Mouse (Mus musculus) heart, postnatal 25 days (tissue): ENCODE results near the gene Tal1. TPM values are rescaled to one million over a fixed set of nuclear protein-coding genes. Genes with fewer than 3 reads are reported as not detected.

Source experiments
- DNase-seq: peaks from one replicate; pipeline ENCODE4 v3.0.0; 2022; ENCODE audit warnings: low spot score
- intact Hi-C: fragments of 180-260 bp; cut with DNase I; formaldehyde crosslinking; loops from one replicate; pipeline ENCODE4 v1.15.1; 2025
- total RNA-seq, 2 experiments: library from RNA; stranded (reverse); gene quantifications; 2 replicates each; pipeline ENCODE4 v1.2.3; 2021

Tal1 gene
- total RNA-seq, result 1 to 10 TPM; 3.7 to 4.0 TPM

DNA sequence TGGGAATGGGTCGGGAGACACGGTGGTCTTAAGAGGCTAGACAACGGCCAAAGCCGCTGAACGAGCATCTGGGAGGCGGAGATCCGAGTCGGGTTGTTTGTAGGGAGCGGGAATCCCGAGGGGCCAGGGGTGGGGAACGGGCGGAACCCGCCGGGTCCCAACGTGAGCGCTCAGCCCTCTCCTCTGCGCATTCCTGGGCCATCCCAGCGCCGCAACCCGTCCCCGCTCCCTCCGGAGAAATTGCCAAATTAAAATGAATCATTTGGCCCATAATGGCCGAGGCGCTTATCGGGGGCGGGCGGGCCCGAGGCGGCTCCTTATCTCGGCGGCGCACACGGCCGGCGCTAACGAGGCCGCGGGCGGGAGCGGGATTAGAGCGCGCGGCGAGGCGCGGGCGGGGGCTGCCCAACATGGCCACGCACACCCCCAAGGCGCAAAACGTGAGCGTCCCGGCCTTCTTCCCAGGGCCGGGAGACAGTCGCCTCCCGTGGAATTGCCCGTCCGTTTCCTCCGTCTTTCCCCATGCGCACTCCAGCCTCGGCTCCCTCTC is at the start of gene Tal1:
Tal1 (plus strand) TSS at position 56 of the 550 bp plus-strand sequence.
- DNase-seq, result peak; percentile 35
- intact Hi-C loops, result loop anchor here (2.0 kb wide), 1 partner anchor 148 kb away; the partner anchor contains the start of gene Foxd2

DNA sequence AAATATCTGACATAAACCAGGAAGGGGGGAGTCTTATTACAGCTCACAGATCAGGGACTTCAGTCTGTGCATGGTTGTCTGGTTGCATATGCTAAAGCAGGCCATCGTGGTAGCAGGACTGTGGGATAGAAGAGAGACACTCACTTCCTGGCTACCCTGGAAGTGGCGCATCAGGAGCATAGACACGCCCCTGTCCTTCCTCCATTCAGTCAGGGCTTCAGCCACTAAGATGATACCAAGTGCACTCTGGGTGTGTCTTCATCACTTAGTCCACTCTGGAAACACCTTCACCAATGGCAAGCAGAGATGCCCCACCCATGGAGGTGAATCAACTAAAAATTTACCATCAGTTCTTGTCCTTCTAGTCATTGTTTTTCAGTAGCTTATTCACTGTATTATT is 42.0 kb upstream of the Tal1 start:
- intact Hi-C loops, result no loop called here
- no peak for DNase-seq

DNA sequence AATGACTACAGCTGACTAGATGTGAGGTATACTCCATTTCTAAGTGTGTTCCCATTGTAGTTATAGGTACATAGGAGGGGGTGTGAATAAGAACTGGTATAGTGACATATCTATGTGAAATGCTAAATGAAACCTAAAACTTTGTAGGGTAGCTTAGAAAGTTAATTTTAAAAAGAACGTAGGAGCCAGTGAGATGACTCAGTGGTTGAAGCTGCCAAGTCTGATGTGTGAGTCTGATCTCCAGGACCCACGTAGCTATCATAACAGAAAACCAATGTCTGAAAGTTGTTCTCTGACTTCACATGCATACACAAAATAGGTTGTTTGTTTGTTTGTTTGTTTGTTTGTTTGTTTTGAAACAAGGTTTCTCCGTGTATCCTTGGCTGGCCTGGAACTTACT is 36.2 kb upstream of the Tal1 start:
- no peak for DNase-seq
- intact Hi-C loops, result no loop called here

DNA sequence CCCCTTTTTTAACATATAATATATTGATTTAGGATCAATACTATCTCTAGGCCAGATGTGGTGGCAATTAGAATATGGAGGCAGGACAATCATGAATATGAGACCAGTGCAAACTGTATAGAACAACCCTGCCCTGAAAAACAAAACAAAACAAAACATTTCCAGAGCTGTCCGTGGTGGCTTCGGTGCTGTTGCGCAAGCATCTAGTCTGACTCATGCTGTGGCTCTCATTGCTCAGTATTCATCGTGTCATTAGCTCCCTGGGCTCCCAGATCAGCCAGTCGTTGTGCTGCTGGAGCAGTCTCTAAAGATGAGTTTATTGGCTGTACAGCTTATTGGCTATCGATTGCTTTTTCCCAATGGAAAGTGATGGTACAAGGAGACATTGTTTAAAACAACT is 21.2 kb upstream of the Tal1 start:
- intact Hi-C loops, result no loop called here
- DNase-seq, result no peak

DNA sequence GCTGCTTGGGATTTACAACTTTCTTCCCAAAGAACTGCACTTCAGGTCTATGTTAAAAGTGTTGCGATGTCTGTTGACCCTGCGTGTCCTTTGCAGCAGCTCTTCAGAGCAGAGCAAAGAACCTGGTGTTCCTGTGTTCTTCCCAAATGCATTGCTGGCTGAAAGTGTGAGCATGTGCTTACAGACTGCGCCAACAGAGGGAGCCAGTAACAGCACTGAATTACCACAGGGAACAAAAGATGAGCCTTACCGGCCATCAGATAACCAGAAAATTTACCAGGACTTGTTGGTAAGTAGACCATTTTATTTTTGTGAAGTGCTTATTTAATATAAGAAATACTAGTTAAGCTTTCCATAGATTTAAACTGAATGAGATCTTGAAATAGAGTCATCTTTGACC is 18.0 kb upstream of the Tal1 start:
- intact Hi-C loops, result loop anchor here (2.0 kb wide), 1 partner anchor 47 kb away; no protein-coding TSS in a partner anchor
- no peak for DNase-seq

DNA sequence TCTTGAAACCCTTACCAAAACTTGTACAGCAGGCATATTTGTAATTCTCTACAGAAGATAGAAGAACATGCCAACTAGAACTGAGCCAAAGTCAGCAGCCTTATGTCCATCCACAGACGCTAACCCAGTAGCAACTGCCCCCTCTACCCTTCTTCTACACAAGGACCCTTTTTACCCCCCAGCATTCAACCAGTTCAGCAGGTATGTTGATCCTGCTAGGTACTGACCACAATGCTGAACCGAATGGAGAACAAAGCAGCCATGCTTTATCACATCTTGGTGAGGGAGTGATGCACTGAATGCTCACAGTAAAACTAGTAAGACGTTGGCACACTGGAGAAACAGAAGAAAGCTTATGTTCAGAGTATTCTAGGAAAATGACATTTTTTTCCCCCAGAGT is 10.6 kb upstream of the Tal1 start:
- intact Hi-C loops, result no loop called here
- DNase-seq, result no peak

DNA sequence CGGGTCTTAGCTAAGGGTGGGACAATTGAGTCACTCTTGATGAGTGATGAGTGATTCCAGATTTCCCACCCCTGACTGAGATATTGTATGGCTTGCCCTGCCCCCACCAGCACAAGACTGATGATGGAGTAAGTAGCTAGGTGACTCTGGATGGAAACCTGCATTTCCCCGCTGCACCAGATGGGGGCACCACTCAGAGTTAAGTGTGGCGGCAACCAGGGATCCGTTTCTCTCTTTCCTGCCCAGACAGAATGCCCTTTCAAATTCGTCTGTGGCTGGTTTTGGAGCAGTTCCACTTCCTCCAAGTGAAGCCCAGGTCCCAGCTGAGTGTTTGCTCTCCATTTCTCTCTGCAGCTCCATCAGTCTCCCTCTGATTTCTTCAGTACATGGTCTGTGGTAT is 8.5 kb upstream of the Tal1 start:
- DNase-seq, result peak; percentile 35
- intact Hi-C loops, result loop anchor here (1.0 kb wide), 1 partner anchor 39 kb away; no protein-coding TSS in a partner anchor

DNA sequence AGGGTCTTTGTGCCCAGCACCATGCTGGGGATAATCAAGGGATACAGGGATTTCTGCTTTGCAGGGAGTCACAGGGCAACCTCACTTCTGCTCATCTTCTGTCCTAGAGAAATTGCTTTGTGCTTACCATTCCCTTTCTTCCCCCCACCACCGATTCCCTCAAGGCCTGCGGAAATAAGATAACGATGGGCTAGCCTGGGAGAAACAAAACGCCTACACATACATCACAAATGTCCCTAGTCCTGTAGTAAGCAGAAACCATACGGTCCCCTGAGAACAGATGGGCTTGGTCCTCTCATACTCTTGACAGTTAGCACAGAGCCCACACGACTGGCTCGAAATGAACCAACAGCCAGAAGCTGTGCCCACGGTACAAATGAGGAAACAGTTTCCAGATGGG is 8.0 kb upstream of the Tal1 start:
- intact Hi-C loops, result no loop called here
- no peak for DNase-seq

DNA sequence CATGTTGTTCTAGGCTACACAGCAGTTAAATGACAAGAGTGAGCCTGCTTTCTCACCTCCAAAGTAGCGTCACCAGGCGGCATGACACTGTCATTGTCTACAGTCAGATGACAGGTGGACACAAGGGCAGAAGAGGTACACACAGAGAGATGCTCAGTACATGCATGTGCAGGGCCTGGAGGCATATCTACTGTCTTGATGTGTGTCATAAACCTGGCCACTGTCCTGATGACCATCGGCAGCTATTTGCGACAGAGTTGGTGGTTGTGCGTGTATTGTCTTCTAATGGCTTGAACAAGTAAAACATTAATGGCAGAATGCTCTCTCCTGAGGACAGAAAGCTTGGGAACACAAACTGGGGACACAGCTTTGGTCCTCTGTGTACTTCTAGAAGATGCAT is 5.0 kb upstream of the Tal1 start:
- intact Hi-C loops, result loop anchor here (2.0 kb wide), 1 partner anchor 16 kb away; no protein-coding TSS in a partner anchor
- DNase-seq, result no peak

DNA sequence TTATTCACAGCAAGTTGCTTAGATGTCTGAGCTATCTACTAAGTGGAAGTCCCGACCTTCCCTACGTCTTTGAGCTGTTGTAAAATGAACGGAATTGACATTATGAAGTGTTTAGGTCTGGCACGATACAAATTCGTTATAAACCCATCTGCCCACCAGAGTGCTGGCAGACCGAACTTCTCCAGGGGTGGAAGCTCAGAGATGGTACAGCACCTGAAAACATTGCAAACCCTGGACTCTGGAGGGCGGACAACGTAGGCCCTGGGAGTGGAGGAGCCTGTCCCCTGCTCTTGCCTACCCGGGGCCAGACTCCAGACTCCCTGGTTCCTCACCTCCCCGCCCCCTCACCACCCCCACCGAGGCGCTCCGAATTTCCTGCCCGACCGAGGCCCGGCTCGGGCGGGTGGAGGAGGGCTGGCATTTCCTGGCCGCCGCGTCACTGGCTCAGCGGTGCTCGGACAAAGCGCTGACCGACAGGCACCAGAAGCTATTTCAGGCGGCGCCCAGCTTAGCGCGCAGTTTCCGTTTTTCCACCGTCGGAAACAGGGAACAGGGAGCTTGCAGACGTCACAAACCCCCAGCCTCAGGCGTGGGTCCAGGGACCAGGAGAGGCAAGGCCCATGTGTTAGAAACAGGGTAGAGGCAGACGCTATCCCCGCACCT is 3.8 kb upstream of the Tal1 start:
- peak; percentile 75 for DNase-seq
- intact Hi-C loops, result no loop called here

DNA sequence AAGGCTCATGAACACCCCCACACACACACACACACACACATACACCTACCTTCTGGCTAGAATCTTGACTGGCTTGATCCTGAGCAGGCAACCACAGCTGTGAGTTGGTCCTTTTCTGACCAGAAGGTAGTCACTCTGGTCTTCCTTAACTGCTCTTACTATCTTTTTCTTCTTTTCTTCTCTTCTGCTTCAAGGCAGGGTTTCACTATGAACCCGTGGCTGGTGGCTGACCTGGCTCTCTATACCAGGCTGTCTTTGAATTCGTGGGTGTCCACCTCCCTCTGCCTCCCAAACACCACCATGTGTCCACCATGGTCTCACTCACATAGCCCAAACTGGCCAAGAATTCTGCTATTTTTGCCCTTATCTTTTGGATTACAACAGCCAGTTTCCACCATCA is 1.2 kb upstream of the Tal1 start:
- intact Hi-C loops, result no loop called here
- no peak for DNase-seq

DNA sequence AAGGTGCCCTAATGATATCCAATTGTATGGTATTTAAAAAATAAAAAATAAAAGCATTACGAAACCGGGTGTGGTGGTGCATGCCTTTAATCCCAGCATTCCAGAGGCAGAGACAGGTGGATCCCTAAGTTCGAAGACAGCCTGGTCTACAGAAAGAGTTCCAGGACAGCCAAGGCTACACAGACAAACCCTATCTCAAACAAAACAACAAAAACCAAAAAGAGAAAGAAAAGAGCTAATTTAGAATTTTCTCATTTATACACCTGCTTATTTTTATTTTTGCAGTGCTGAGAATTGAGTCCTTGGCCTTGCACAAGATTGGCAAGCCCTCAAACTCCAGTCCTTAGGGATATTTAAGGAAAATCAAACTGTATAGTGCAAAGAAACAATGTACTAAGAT is 535 bp upstream of the Tal1 start:
- intact Hi-C loops, result loop anchor here (2.0 kb wide), 1 partner anchor 147 kb away; the partner anchor contains the start of gene Foxd2
- no peak for DNase-seq

DNA sequence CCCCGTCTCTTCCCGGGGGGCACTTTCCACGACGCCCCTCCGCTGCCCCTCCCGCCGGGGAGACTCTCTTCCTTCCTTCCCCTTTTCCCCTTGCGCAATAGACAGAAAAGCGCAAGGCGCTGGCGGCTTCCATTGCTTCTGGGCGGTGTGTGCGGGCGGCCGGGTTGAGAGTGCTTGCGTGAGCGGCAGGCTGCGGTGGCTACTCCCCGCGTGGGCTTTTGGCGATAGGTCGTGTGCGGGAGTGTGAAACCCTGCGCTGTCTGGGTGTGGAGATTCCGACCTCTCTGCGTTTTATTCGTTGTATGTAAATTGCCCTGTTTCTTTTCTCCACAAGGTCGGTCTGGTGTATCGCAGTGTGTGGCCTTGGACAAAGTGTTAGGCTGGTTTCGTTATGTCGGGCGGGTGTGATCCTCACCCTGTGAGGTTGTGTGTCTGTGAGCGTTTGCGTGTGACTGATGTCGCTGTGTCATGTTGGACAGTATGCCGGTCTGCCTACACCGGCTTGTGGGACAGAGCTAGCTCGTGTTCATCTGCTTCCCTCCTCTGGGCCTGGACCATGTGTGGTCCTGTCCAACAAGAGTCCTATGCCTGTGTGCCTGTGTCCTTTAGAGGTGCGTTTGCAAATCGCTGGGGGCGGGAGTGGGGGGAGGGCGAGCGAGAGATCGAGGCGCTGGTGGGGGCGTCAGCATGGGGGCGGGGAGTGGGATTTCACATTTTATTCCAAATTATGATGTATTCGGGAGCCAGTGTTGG is 871 bp downstream of the Tal1 start:
- DNase-seq, result peak; percentile 62
- intact Hi-C loops, result loop anchor here (2.0 kb wide), 1 partner anchor 148 kb away; the partner anchor contains the start of gene Foxd2

DNA sequence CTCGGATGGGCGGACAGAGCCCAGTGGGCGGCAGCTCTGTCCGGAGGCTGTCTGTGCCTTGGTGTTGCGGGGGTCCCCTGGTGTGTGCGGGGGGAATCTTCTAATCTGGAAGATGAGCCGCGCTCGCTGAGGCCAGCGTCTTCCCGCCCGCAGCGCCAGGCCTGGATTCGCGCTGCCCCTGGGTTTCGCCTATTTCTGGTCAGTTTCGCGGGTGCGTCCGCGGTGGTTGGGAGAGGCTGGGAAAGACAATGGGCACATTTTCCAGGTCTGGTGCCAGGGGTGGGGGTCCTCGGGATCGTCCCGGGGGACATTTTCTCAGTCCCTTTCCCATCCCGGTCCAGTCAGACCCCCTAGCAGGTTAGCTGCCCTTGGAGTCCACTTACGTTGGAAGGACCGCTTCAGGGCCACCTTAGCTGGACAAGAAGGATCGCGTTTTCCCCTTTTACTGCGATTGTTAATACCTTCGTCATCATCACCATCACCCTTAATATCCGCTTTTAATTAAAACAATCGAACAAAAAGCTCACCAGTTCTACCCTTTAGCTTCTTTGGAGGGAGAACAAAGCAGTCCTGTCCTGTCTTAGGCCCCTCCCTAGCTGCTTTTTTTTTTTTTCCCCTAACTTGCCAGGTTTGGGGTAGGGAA is 1.6 kb downstream of the Tal1 start:
- DNase-seq, result no peak

DNA sequence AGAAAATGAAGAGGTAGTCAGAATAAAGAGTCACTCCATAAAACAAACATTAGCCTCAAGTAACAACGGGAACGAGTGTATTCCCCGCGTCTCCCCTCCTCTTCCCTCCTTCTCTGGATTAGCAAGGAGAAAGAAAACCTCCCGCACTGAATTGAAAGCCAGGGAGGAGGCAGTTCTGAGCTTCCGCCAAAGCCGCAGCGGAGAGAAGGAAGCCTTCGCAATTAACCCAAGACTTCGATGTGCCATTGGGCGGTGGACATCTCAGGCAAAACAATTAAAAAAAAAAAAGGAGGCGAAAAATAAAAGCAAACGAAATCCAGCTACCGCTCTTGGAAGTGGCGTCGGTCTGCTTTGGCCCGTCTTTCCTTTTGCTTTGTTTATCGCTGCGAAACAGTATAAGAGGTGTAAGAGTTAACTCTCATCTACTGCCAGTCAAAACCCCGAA is 2.1 kb downstream of the Tal1 start:
- no peak for DNase-seq
- intact Hi-C loops, result loop anchor here (2.0 kb wide), 1 partner anchor 16 kb away; no protein-coding TSS in a partner anchor

More for the DNA sequence above, 1.6 kb downstream of the Tal1 start:
- intact Hi-C loops, result loop anchor here (2.0 kb wide), 2 partner anchors 17 to 149 kb away; partner anchors contain the start of gene Foxd2

DNA sequence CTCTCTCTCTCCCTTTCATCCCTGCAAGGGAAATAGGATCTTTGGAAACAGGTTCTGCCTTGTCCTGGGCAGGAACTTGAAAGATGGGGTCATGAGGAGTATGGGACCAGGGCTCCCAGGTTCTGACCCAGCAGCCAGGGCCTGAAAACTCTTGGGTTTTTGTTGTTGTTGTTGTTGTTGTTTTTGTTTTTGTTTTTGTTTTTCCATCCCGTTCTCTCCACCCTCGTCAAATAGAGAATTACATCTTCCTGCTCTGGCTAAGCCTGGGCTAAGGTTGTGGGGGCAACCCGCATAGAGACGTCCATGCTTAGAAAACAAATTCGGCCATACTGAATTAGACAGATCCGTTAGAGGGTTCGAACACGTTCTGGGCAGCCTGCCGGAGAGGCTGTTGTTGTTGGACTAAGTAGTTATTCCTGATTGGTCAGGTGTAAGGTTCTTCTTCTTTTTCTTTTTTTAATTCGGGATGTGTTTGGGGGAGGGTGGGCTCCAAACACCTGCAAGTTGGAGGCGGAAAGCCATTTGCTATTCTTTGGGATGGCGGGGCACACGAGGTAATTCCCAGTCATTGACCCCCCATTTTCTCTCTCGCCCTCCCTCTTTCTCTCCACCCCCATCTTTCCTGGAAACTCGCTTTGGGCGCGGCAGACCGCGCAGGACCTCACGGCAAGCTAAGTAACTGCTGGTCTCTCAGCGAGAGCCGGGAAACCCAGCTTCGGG is 2.8 kb downstream of the Tal1 start:
- DNase-seq, result no peak
- intact Hi-C loops, result loop anchor here (2.0 kb wide), 1 partner anchor 16 kb away; no protein-coding TSS in a partner anchor

DNA sequence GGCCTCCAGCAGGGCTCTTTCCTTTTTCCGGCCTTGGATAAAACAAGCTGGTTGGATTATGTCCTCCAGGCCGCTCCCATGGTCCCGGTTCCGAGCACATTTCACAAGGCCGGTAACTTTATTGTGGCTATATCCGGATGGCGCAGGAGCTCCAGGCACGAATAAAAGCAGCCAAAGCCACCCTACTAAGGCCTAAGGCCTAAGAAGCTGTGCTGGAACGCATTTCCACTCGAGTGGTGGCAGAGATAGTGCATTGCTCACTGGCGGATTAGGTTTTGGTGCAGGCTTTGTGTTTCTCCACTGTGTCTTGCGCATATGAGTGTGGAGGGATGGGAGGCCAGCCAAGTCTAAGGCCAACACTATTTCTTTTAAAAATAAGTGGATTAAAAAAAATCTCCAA is 3.6 kb downstream of the Tal1 start:
- intact Hi-C loops, result loop anchor here (2.0 kb wide), 1 partner anchor 15 kb away; no protein-coding TSS in a partner anchor
- no peak for DNase-seq

DNA sequence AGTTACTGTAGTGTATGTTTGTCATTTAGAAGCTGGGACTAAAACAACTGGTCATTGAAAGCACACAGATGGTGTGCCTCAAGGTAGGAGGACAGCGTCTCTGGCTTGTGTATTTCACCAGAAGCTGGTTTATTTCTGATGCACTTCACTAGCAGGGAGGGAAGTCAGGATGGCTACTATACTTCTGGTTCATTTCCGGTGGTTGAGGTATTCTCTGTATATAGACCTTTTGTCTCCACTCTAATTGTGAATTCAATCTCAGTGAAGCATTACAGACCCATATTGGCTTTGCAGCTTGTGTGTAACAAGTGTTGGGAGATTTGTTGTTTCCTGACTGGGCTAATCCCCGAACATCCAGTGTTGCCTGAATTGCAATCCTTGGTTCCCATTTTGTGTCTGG is 4.5 kb downstream of the Tal1 start:
- intact Hi-C loops, result no loop called here

DNA sequence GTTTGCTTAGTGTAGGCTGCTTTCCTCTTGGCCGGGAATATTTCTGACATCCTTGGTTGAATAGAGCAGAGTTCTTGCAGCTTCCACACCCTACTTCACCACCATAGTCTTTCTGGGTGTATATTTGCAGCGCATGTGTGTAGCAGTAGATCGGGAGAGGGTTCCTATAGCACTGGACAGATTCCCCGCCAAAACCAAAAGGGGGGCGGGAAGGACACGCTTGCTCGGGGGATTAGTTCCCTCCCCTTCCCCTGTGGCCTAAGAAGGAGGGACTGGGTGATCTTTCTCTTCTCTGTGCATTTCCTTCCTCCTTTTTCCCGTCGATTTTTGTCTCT is 6.3 kb downstream of the Tal1 start:
- intact Hi-C loops, result no loop called here
- no peak for DNase-seq

More for the DNA sequence above, 4.5 kb downstream of the Tal1 start:
- DNase-seq, result no peak
